Mouse (Mus musculus) neural tube, embryonic 12.5 days (tissue): Measurements from ENCODE around the gene Cdc45. TPM values are rescaled to one million over a fixed set of nuclear protein-coding genes. Genes with fewer than 3 reads are reported as not detected.

Experiments used
- ATAC-seq: fragments of 200-750 bp; cut with Nextera tagmentation; 2 replicates; pipeline ENCODE4 v1.8.0; 2017; ENCODE audit warnings: low read depth, mild to moderate bottlenecking, moderate TSS enrichment, moderate library complexity; ENCODE audit not compliant: low FRiP score
- H3K27ac ChIP-seq: fragments of 300-500 bp; sonication (generic); 2 replicates; pipeline ENCODE4 v1.5.1; 2016
- H3K27me3 ChIP-seq: fragments of 300-500 bp; sonication (generic); replicated peaks from 2 replicates; pipeline ENCODE4 v1.6.1; 2016; ENCODE audit warnings: mild to moderate bottlenecking
- H3K36me3 ChIP-seq: fragments of 300-500 bp; sonication (generic); 2 replicates; pipeline ENCODE4 v1.6.1; 2016; ENCODE audit warnings: mild to moderate bottlenecking
- H3K4me1 ChIP-seq: fragments of 300-500 bp; sonication (generic); 2 replicates; pipeline ENCODE4 v1.6.1; 2016
- H3K4me2 ChIP-seq: fragments of 300-500 bp; sonication (generic); replicated peaks from 2 replicates; pipeline ENCODE4 v1.6.1; 2016; ENCODE audit warnings: mild to moderate bottlenecking
- H3K4me3 ChIP-seq: fragments of 300-500 bp; sonication (generic); 2 replicates; pipeline ENCODE4 v1.5.1; 2016
- H3K9ac ChIP-seq: fragments of 300-500 bp; sonication (generic); 2 replicates; pipeline ENCODE4 v1.6.1; 2016; ENCODE audit warnings: mild to moderate bottlenecking
- H3K9me3 ChIP-seq: fragments of 300-500 bp; sonication (generic); 2 replicates; pipeline ENCODE4 v1.6.1; 2016; ENCODE audit warnings: mild to moderate bottlenecking
- WGBS: fragments of 180-500 bp; shearing (Covaris S2); methylation state at CpG from one replicate; pipeline ENCODE4 v1.1.7; 2016; 5-methylcytosine and 5-hydroxymethylcytosine counted together
- polyA plus RNA-seq: library from polyadenylated mRNA; unstranded; fragments of >200 nt; fragmentation: Nextera tagmentation; extraction: Ambion mirVana; gene quantifications from 2 replicates; pipeline ENCODE4 v1.2.1, GENCODE M21; 2016

The Cdc45 gene
- polyA plus RNA-seq, 1 experiment from 2014 or later: 29.8 TPM

- 67% methylated on average over 4 of the region's 4 CpGs for WGBS
- Histone ChIP-seq H3K4me2 (no peak overlapping the region), H3K4me1 (no peaks in the 10 kb centered on the region), H3K9ac (no peak overlapping the region), H3K9me3 (no peaks in the 10 kb centered on the region), H3K36me3 (peaks cover 97% of the 10 kb centered on the region), H3K27ac (no peak overlapping the region), H3K4me3 (no peak overlapping the region), H3K27me3 (no peaks in the 10 kb centered on the region)
- ATAC-seq: no peak
These were observed 11.1 kb upstream of the Cdc45 start for GRCm38 (mm10) chr16:18822925-18823324.

GRCm38 (mm10) chr16:18822356-18822755 is 10.6 kb upstream of the Cdc45 start:
- no peaks in the 10 kb centered on the region for H3K27me3 ChIP-seq
- peaks cover 97% of the 10 kb centered on the region for H3K36me3 ChIP-seq
- no peaks in the 10 kb centered on the region for H3K9me3 ChIP-seq
- H3K27ac ChIP-seq: no peak overlapping the region
- no peaks in the 10 kb centered on the region for H3K4me1 ChIP-seq
- H3K4me2 ChIP-seq: no peak overlapping the region
- no peak overlapping the region for H3K4me3 ChIP-seq
- no peak overlapping the region for H3K9ac ChIP-seq
- 88% methylated on average over 1 of the region's 1 CpGs for WGBS
- no peak for ATAC-seq

GRCm38 (mm10) chr16:18812385-18812910 is 661 bp upstream of the Cdc45 start:
- WGBS: 3% methylated on average over 31 of the region's 31 CpGs
- H3K9ac ChIP-seq: peak overlapping the region; percentile 81
- peak; percentile 58 for ATAC-seq

GRCm38 (mm10) chr16:18811032-18811431 is 755 bp downstream of the Cdc45 start:
- Histone ChIP-seq H3K4me3 (peak overlapping the region; percentile 82), H3K4me2 (peak overlapping the region; percentile 71), H3K9me3 (no peaks in the 10 kb centered on the region), H3K27ac (no peak overlapping the region), H3K9ac (peak overlapping the region; percentile 46), H3K27me3 (no peaks in the 10 kb centered on the region), H3K36me3 (peaks cover 36% of the 10 kb centered on the region), H3K4me1 (peaks cover 14% of the 10 kb centered on the region)
- WGBS: 7% methylated on average over 5 of the region's 5 CpGs
- ATAC-seq: peak; percentile 1; the same call in 1 of the 2 replicates

More at GRCm38 (mm10) chr16:18812385-18812910, 661 bp upstream of the Cdc45 start:
- Histone ChIP-seq H3K27ac (no peak overlapping the region), H3K4me3 (peak overlapping the region; percentile 82), H3K9me3 (no peaks in the 10 kb centered on the region), H3K4me1 (peaks cover 14% of the 10 kb centered on the region), H3K36me3 (peaks cover 41% of the 10 kb centered on the region), H3K27me3 (no peaks in the 10 kb centered on the region), H3K4me2 (peak overlapping the region; percentile 71)

GRCm38 (mm10) chr16:18809001-18809400 is 2.8 kb downstream of the Cdc45 start:
- ATAC-seq: no peak
- WGBS: 97% methylated on average over 5 of the region's 5 CpGs
- H3K36me3 ChIP-seq: peaks cover 32% of the 10 kb centered on the region

GRCm38 (mm10) chr16:18805746-18806145 is 6.0 kb downstream of the Cdc45 start:
- Histone ChIP-seq H3K4me1 (no peaks in the 10 kb centered on the region), H3K27ac (no peak overlapping the region), H3K4me2 (no peak overlapping the region), H3K9ac (no peak overlapping the region), H3K9me3 (no peaks in the 10 kb centered on the region), H3K27me3 (no peaks in the 10 kb centered on the region), H3K36me3 (peaks cover 37% of the 10 kb centered on the region), H3K4me3 (no peak overlapping the region)
- no peak for ATAC-seq
- 96% methylated on average over 2 of the region's 2 CpGs for WGBS

More at GRCm38 (mm10) chr16:18809001-18809400, 2.8 kb downstream of the Cdc45 start:
- H3K4me2 ChIP-seq: no peak overlapping the region
- H3K9me3 ChIP-seq: no peaks in the 10 kb centered on the region
- no peaks in the 10 kb centered on the region for H3K27me3 ChIP-seq
- no peak overlapping the region for H3K4me3 ChIP-seq
- H3K9ac ChIP-seq: no peak overlapping the region
- no peak overlapping the region for H3K27ac ChIP-seq
- peaks cover 14% of the 10 kb centered on the region for H3K4me1 ChIP-seq

- H3K9ac ChIP-seq: no peak overlapping the region
- no peak overlapping the region for H3K27ac ChIP-seq
- no peak overlapping the region for H3K4me3 ChIP-seq
- no peaks in the 10 kb centered on the region for H3K4me1 ChIP-seq
- no peaks in the 10 kb centered on the region for H3K9me3 ChIP-seq
- H3K4me2 ChIP-seq: no peak overlapping the region
- peak; percentile 21; the same call in 1 of the 2 replicates for ATAC-seq
- H3K27me3 ChIP-seq: no peaks in the 10 kb centered on the region
- peaks cover 53% of the 10 kb centered on the region for H3K36me3 ChIP-seq
- 83% methylated on average over 2 of the region's 2 CpGs for WGBS
These were observed 12.9 kb downstream of the Cdc45 start for GRCm38 (mm10) chr16:18798841-18799240.

- Histone ChIP-seq H3K4me1 (no peaks in the 10 kb centered on the region), H3K27me3 (no peaks in the 10 kb centered on the region), H3K27ac (no peak overlapping the region), H3K4me2 (no peak overlapping the region), H3K9me3 (no peaks in the 10 kb centered on the region), H3K36me3 (peaks cover 59% of the 10 kb centered on the region), H3K9ac (no peak overlapping the region), H3K4me3 (no peak overlapping the region)
- no peak for ATAC-seq
- 93% methylated on average over 5 of the region's 5 CpGs for WGBS
These were observed 13.6 kb downstream of the Cdc45 start for GRCm38 (mm10) chr16:18798151-18798550.

- no peak overlapping the region for H3K9ac ChIP-seq
- peaks cover 65% of the 10 kb centered on the region for H3K36me3 ChIP-seq
- 88% methylated on average over 7 of the region's 7 CpGs for WGBS
- ATAC-seq: no peak
- H3K27me3 ChIP-seq: no peaks in the 10 kb centered on the region
- no peaks in the 10 kb centered on the region for H3K9me3 ChIP-seq
- no peaks in the 10 kb centered on the region for H3K4me1 ChIP-seq
- no peak overlapping the region for H3K4me3 ChIP-seq
- no peak overlapping the region for H3K4me2 ChIP-seq
- no peak overlapping the region for H3K27ac ChIP-seq
These were observed 15.1 kb downstream of the Cdc45 start for GRCm38 (mm10) chr16:18796645-18797044.

- H3K36me3 ChIP-seq: peaks cover 69% of the 10 kb centered on the region
- WGBS: 91% methylated on average over 11 of the region's 11 CpGs
- ATAC-seq: no peak
These were observed 16.4 kb downstream of the Cdc45 start for GRCm38 (mm10) chr16:18795223-18795899.

GRCm38 (mm10) chr16:18788627-18789406 is 23.0 kb downstream of the Cdc45 start:
- ATAC-seq: no peak
- Histone ChIP-seq H3K9me3 (no peaks in the 10 kb centered on the region), H3K9ac (no peak overlapping the region), H3K4me2 (no peak overlapping the region), H3K27ac (no peak overlapping the region), H3K4me3 (no peak overlapping the region), H3K4me1 (no peaks in the 10 kb centered on the region), H3K36me3 (peaks cover 43% of the 10 kb centered on the region), H3K27me3 (no peaks in the 10 kb centered on the region)
- 88% methylated on average over 10 of the region's 10 CpGs for WGBS

More at GRCm38 (mm10) chr16:18795223-18795899, 16.4 kb downstream of the Cdc45 start:
- Histone ChIP-seq H3K4me3 (no peak overlapping the region), H3K27ac (no peak overlapping the region), H3K9me3 (no peaks in the 10 kb centered on the region), H3K4me1 (no peaks in the 10 kb centered on the region), H3K4me2 (no peak overlapping the region), H3K9ac (no peak overlapping the region), H3K27me3 (no peaks in the 10 kb centered on the region)

GRCm38 (mm10) chr16:18786652-18787051 is 25.1 kb downstream of the Cdc45 start:
- no peak for ATAC-seq

More at GRCm38 (mm10) chr16:18786652-18787051, 25.1 kb downstream of the Cdc45 start:
- no peaks in the 10 kb centered on the region for H3K9me3 ChIP-seq
- H3K9ac ChIP-seq: no peak overlapping the region
- no peaks in the 10 kb centered on the region for H3K4me1 ChIP-seq
- no peak overlapping the region for H3K27ac ChIP-seq
- H3K36me3 ChIP-seq: peaks cover 39% of the 10 kb centered on the region
- WGBS: 91% methylated on average over 10 of the region's 10 CpGs
- no peaks in the 10 kb centered on the region for H3K27me3 ChIP-seq
- no peak overlapping the region for H3K4me3 ChIP-seq
- no peak overlapping the region for H3K4me2 ChIP-seq
